Mouse (Mus musculus): ENCODE measurements around the gene Mcrip1.

- TF ChIP-seq CTCF (IDR thresholded peaks at IDR 0.05; ENCODE audit: borderline replicate concordance, insufficient read depth, low read length) (no peak), POLR2A (IDR thresholded peaks at IDR 0.05; ENCODE audit: low read depth, low read length) (no peak)
Observed at GRCm38 (mm10) chr11:120562949-120563348, 13.4 kb upstream of the Mcrip1 start.
